Mouse (Mus musculus): ENCODE measurements around the gene Scaf11. TPM values are rescaled to one million over a fixed set of nuclear protein-coding genes. Genes with fewer than 3 reads are reported as not detected.

Gene Scaf11
- polyA plus RNA-seq, 2 experiments, result 51.4 to 93.7 TPM

GRCm38 (mm10) chr15:96462611-96463010 is 2.0 kb upstream of the Scaf11 start:
- ATAC-seq (ENCODE audit: low FRiP score, low read depth) (no peak), DNase-seq (ENCODE audit: low spot score) (no peak)
- H3K4me1 ChIP-seq (ENCODE audit: control insufficient read depth, insufficient read depth, low read length), result peaks cover 18% of the 10 kb centered on the region
- H3K4me2 ChIP-seq (replicated peaks; ENCODE audit: low read depth, low read length, severe bottlenecking), result no peak overlapping the region
- no peak overlapping the region for H3K9ac ChIP-seq (ENCODE audit: low read depth, low read length, severe bottlenecking)
- H3K27ac ChIP-seq (replicated peaks; ENCODE audit: low read depth, low read length), result no peak overlapping the region
- no peak for TF ChIP-seq POLR2A (IDR thresholded peaks at IDR 0.05; ENCODE audit: borderline replicate concordance, extremely low read depth, insufficient read depth, insufficient read length)
- H3K36me3 ChIP-seq (ENCODE audit: control insufficient read depth, insufficient read depth, low read length), result no peaks in the 10 kb centered on the region; the same call in 1 of the 2 replicates
- no peaks in the 10 kb centered on the region for H3K9me3 ChIP-seq (ENCODE audit: control insufficient read depth, low read length)
- WGBS, result 85% methylated on average over 3 of the region's 3 CpGs
- no peaks in the 10 kb centered on the region for H3K27me3 ChIP-seq (ENCODE audit: control insufficient read depth, insufficient read depth, low read length)
- no peak overlapping the region for H3K4me3 ChIP-seq (replicated peaks; ENCODE audit: low read length)

- Histone ChIP-seq H3K4me1 (ENCODE audit: control insufficient read depth, insufficient read depth, low read length) (peaks cover 18% of the 10 kb centered on the region), H3K9ac (ENCODE audit: low read depth, low read length, severe bottlenecking) (peak overlapping the region; percentile 72), H3K36me3 (ENCODE audit: control insufficient read depth, insufficient read depth, low read length) (peaks cover 3% of the 10 kb centered on the region; the same call in 1 of the 2 replicates), H3K9me3 (ENCODE audit: control insufficient read depth, low read length) (no peaks in the 10 kb centered on the region), H3K4me3 (replicated peaks; ENCODE audit: low read length) (peak overlapping the region; percentile 87), H3K4me2 (replicated peaks; ENCODE audit: low read depth, low read length, severe bottlenecking) (peak overlapping the region; percentile 62), H3K27me3 (ENCODE audit: control insufficient read depth, insufficient read depth, low read length) (no peaks in the 10 kb centered on the region), H3K27ac (replicated peaks; ENCODE audit: low read depth, low read length) (peak overlapping the region; percentile 90)
- WGBS, result 11% methylated on average over 22 of the region's 22 CpGs
- TF ChIP-seq POLR2A (IDR thresholded peaks at IDR 0.05; ENCODE audit: borderline replicate concordance, extremely low read depth, insufficient read depth, insufficient read length), result no peak
- ATAC-seq (ENCODE audit: low FRiP score, low read depth) (peak; percentile 9), DNase-seq (ENCODE audit: low spot score) (peak; percentile 34)
Observed at GRCm38 (mm10) chr15:96461541-96462512, 1.2 kb upstream of the Scaf11 start.

DNA sequence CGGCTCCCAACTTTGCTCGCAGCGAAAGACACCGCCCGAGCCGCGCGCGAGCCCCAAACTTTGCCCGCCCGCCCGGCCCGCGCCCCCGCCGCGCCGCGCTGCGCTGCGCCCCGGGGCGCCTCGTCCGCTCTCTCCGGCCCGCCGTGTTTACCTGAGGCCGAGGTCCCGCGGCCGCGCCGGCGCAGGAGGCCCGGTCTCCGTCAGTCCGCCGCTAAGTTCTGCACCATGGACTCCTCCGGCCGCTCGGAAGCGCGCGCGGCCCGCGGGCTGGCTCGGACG is 253 bp downstream of the Scaf11 start:
- DNase-seq (ENCODE audit: low spot score) (peak; percentile 5), ATAC-seq (ENCODE audit: low FRiP score, low read depth) (no peak; the same call in 1 of the 2 replicates)
- H3K9me3 ChIP-seq (ENCODE audit: control insufficient read depth, low read length), result no peaks in the 10 kb centered on the region
- peak overlapping the region; percentile 60; the same call in 1 of the 2 replicates for H3K4me2 ChIP-seq (replicated peaks; ENCODE audit: low read depth, low read length, severe bottlenecking)
- peaks cover 3% of the 10 kb centered on the region; the same call in 1 of the 2 replicates for H3K36me3 ChIP-seq (ENCODE audit: control insufficient read depth, insufficient read depth, low read length)
- no peaks in the 10 kb centered on the region for H3K27me3 ChIP-seq (ENCODE audit: control insufficient read depth, insufficient read depth, low read length)
- peak overlapping the region; percentile 87 for H3K4me3 ChIP-seq (replicated peaks; ENCODE audit: low read length)
- H3K9ac ChIP-seq (ENCODE audit: low read depth, low read length, severe bottlenecking), result peak overlapping the region; percentile 99
- H3K4me1 ChIP-seq (ENCODE audit: control insufficient read depth, insufficient read depth, low read length), result peaks cover 18% of the 10 kb centered on the region
- WGBS, result 0% methylated on average over 18 of the region's 50 CpGs
- TF ChIP-seq POLR2A (IDR thresholded peaks at IDR 0.05; ENCODE audit: borderline replicate concordance, extremely low read depth, insufficient read depth, insufficient read length), result no peak
- H3K27ac ChIP-seq (replicated peaks; ENCODE audit: low read depth, low read length), result peak overlapping the region; percentile 100

- H3K4me3 ChIP-seq (replicated peaks; ENCODE audit: low read length), result peak overlapping the region; percentile 87
- no peak for TF ChIP-seq POLR2A (IDR thresholded peaks at IDR 0.05; ENCODE audit: borderline replicate concordance, extremely low read depth, insufficient read depth, insufficient read length)
- no peaks in the 10 kb centered on the region for H3K9me3 ChIP-seq (ENCODE audit: control insufficient read depth, low read length)
- H3K9ac ChIP-seq (ENCODE audit: low read depth, low read length, severe bottlenecking), result peak overlapping the region; percentile 99
- H3K36me3 ChIP-seq (ENCODE audit: control insufficient read depth, insufficient read depth, low read length), result peaks cover 3% of the 10 kb centered on the region; the same call in 1 of the 2 replicates
- peak overlapping the region; percentile 60 for H3K4me2 ChIP-seq (replicated peaks; ENCODE audit: low read depth, low read length, severe bottlenecking)
- ATAC-seq (ENCODE audit: low FRiP score, low read depth) (peak; percentile 11), DNase-seq (ENCODE audit: low spot score) (peak; percentile 40)
- WGBS, result under 1% methylated on average over 56 of the region's 71 CpGs
- no peaks in the 10 kb centered on the region for H3K27me3 ChIP-seq (ENCODE audit: control insufficient read depth, insufficient read depth, low read length)
- peak overlapping the region; percentile 100 for H3K27ac ChIP-seq (replicated peaks; ENCODE audit: low read depth, low read length)
- peaks cover 18% of the 10 kb centered on the region for H3K4me1 ChIP-seq (ENCODE audit: control insufficient read depth, insufficient read depth, low read length)
Observed at GRCm38 (mm10) chr15:96459741-96460450, 747 bp downstream of the Scaf11 start.

DNA sequence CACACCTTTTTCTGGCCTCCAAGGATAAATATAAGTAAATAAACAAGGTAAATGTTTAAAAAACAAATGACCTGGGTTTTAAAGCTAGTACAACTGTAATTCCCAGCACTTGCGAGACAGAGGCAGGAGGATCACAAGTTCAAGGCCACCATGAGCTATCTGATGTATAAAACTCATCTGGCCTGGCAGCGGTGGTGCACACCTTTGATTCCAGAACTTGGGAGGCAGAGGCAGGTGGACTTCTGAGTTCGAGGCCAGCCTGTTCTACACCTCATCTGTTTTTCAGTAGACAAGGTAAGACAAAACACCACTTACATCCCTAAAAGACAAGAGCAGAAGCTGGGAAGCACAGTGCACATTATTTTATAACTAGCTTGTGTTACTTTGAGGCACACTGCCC is 2.4 kb downstream of the Scaf11 start:
- Histone ChIP-seq H3K4me2 (replicated peaks; ENCODE audit: low read depth, low read length, severe bottlenecking) (no peak overlapping the region), H3K9me3 (ENCODE audit: control insufficient read depth, low read length) (no peaks in the 10 kb centered on the region)
- no peak for DNase-seq (ENCODE audit: low spot score)

More for the DNA sequence above, 2.4 kb downstream of the Scaf11 start:
- no peak overlapping the region for H3K9ac ChIP-seq (ENCODE audit: low read depth, low read length, severe bottlenecking)
- peaks cover 22% of the 10 kb centered on the region for H3K4me1 ChIP-seq (ENCODE audit: control insufficient read depth, insufficient read depth, low read length)
- 90% methylated on average over 3 of the region's 3 CpGs for WGBS
- H3K27ac ChIP-seq (replicated peaks; ENCODE audit: low read depth, low read length), result no peak overlapping the region
- no peak overlapping the region for H3K4me3 ChIP-seq (replicated peaks; ENCODE audit: low read length)
- no peak for ATAC-seq (ENCODE audit: low FRiP score, low read depth)
- H3K27me3 ChIP-seq (ENCODE audit: control insufficient read depth, insufficient read depth, low read length), result no peaks in the 10 kb centered on the region
- no peak for TF ChIP-seq POLR2A (IDR thresholded peaks at IDR 0.05; ENCODE audit: borderline replicate concordance, extremely low read depth, insufficient read depth, insufficient read length)
- peaks cover 3% of the 10 kb centered on the region; the same call in 1 of the 2 replicates for H3K36me3 ChIP-seq (ENCODE audit: control insufficient read depth, insufficient read depth, low read length)
